Mouse (Mus musculus) kidney, postnatal 36 days (tissue): Measurements from ENCODE around the gene Adgrd1.

ENCODE experiments used
- DNase-seq, 2 experiments: peaks; one replicate each; pipeline ENCODE4 v3.0.0; 2021 to 2022; ENCODE audit warnings: mixed read lengths in 2 of 2

Adgrd1 gene

GRCm38 (mm10) chr5:129161372-129162051, 65.0 kb downstream of the Adgrd1 start:
- no peak for DNase-seq

DNA sequence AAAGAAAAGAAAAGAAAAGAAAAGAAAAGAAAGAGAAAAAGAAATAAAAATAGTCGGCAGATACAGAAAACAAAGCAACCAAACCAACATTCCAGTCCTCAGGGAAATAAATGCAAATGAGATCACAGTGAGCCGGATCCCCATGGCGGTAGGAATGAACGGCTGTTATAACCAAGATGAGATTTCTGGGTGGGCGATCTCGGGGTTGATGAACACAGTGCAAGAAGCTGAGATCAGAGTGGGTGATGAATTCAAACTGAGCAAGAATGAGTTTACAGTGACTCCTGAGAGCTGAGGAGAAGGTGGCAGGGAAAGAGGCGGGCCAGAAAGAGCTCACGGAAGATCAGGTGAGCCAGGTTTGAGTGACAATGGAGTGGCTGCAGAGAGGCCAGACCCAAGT, 66.9 kb downstream of the Adgrd1 start:
- no peak for DNase-seq

DNA sequence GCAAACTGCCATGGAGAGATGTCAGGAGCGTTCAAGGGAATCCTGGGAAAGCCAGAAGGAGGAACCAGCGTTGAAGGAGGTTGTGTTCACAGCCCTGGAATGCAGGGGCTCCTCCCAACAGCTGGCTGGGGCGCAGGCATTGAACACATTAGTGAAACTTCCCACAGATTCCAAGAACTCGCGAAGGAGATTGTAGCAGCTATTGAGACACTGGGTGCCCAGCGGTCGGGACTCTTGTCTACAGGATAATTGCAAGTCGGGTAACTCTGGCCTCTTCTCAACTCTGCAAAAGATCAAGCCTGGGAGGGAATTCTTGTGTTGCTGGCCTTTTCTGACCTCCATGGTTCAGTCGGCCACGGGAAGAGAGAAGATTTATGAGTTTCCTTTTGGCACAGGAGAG, 67.5 kb downstream of the Adgrd1 start:
- peak; percentile 47 to 48 for DNase-seq

- DNase-seq: peak in 1 of 2 experiments; percentile 12
These were observed 68.5 kb downstream of the Adgrd1 start for GRCm38 (mm10) chr5:129164911-129165584.

DNA sequence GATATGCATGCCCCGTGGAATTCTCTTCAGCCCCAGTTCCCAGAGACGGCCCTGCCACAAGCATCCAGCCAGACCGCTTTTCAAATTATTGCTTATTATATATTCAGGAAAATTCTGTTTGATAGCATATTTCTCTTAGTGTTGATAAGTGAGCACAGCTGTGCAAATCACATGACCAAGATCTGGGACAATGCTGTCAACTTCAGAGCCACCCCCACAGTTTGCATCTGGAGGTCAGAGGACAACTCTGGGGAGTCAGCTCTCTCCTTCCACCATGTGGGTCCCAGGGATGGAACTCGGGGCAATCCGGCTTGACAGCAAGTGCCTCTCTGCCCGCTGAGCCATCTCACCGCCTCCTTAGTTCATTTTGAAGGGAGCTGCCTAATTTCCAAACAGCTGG, 69.0 kb downstream of the Adgrd1 start:
- no peak for DNase-seq

DNA sequence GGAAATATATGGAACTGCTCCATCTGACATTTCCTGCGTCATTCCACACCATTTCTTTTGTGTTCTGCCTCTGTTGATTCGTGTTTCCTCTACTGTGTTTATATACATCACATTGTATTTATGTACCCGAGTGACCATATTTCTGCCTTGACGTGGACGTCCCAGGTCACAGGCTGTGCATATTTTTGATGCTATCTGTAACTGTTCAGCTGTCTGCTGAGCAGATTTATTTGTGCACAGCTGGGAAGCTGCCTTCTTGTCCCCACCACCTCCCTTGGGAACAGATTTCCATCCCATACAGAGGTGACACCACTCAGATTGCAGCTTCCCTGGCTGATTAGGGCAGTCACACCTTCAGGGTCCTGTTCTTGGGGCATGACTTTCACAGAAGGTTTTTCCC, 72.5 kb downstream of the Adgrd1 start:
- DNase-seq: no peak

- no peak for DNase-seq
These were observed 73.0 kb downstream of the Adgrd1 start for GRCm38 (mm10) chr5:129169567-129169966.

DNA sequence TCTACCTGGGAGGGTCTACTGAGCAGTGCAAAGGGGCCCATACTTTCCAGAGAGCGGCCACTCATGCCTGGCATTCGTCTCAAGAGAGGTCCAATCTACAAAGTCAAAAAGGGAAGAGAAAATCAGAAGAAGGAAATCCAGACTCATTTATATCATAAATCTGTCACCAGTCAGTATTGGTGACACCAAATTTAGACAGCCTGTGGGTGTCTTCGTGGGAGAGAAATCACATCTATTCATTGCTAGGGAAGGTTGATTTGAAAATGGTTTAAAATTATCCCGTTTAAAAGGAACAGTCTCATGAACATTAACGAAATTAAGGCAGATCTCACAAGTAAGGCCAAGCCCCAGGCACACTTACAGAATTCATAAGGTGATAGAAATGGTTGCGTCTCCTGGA, 76.0 kb downstream of the Adgrd1 start:
- no peak for DNase-seq

GRCm38 (mm10) chr5:129175925-129176324, 79.4 kb downstream of the Adgrd1 start:
- no peak for DNase-seq

- DNase-seq: peak; percentile 75 to 94
These were observed 81.4 kb downstream of the Adgrd1 start for GRCm38 (mm10) chr5:129177697-129178511.

- no peak for DNase-seq
These were observed 82.8 kb downstream of the Adgrd1 start for GRCm38 (mm10) chr5:129179356-129179755.

- no peak for DNase-seq
These were observed 83.6 kb downstream of the Adgrd1 start for GRCm38 (mm10) chr5:129179995-129180714.

GRCm38 (mm10) chr5:129180715-129181228, 84.2 kb downstream of the Adgrd1 start:
- DNase-seq: no peak

DNA sequence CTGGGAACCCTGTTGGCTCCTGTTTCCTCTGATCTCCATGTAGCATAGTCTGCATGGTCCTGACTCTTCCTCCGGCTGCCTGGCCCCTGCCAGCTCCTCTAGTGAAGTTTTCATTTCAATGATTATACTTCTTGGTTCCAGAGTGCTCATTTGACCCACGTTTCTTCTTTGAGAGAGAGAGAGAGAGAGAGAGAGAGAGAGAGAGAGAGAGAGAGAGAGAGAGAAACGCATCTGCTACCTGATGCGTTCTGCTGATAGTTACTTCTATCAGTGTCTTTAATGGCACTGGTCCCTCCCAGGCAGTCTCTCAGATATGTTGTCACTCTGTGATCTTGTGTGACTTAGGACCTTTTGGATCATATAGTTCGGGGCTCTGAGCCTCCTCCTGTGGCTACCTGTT, 84.9 kb downstream of the Adgrd1 start:
- DNase-seq: no peak

GRCm38 (mm10) chr5:129182554-129182953, 86.0 kb downstream of the Adgrd1 start:
- no peak for DNase-seq

GRCm38 (mm10) chr5:129186260-129186659, 89.7 kb downstream of the Adgrd1 start:
- DNase-seq: peak; percentile 10 to 66

DNA sequence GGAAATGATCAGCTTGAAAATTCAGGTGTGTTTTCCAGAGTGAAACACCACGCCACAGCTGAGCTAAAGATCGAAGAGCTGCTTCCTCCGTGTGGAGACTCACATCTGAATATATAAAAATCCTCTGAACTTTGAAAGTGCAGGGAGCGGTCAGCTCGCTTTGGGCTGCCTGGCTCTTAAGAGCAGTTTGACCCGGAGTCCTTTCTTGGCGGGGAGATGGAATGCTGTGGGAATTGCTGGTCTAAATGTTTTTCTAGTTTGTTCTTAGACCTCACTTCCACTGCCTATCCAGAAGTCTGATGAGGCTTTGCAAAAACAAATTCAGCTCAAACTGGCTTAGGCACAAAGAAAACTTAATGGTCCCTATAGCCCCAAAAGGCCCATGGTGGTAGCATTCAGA, 90.4 kb downstream of the Adgrd1 start:
- DNase-seq: peak; percentile 13 to 16

GRCm38 (mm10) chr5:129189071-129189470, 92.5 kb downstream of the Adgrd1 start:
- DNase-seq: no peak

GRCm38 (mm10) chr5:129190077-129190476, 93.5 kb downstream of the Adgrd1 start:
- DNase-seq: no peak

GRCm38 (mm10) chr5:129196501-129196900, 100.0 kb downstream of the Adgrd1 start:
- DNase-seq: no peak

DNA sequence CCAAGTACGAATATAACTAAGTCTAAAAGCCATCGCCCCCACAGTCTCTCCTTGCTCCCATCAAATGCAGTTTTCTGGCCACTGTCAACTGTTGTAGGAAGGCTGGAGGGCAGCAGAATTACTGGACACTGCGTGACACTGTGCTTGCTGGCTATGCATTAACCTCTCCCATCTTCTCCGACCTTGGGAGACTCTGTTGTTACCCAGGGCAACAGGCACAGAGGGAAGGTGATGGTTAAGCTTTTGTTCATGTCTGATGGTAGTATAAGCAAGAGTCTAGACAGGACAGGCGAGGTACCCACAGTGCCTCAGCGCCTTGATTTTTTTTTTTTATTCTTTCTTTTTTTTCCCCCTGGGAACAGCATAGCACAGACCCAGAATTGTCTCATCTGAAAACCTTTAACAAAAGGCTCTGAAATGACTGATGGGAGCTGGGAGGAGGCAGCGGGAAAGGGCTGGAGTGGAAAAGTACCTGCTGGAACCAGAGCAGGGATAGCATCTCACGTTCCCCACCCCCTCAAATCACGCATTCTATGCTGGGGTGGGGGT, 100.5 kb downstream of the Adgrd1 start:
- no peak for DNase-seq

DNA sequence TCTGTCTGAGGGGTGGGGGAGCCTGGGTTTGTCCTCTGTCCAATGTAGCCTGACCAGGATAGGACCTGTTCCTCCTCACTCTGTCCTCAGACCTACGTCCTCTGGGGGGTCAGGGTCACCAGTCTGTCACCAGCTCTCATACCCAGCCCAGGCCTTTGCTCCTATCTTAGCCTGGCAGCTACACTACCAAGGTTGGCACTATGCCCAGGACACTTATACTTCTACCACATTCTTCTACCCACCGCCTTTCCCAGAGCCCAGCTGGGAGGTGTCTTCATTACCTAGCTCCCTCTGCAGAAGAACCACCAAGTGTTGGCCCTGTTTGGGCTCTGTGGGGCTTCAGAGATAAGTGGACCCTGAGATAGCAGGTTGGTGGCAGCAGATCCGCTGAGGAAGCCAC, 103.6 kb downstream of the Adgrd1 start:
- DNase-seq: peak in 1 of 2 experiments; percentile 14
